10 mouse cellular contexts compared by ENCODE assay signal in genomic region chr4:150707725-150708571, GRCm38 (mm10). TPM values are rescaled to one million over a fixed set of nuclear protein-coding genes. Genes with fewer than 3 reads are reported as not detected.
DNase-seq lines count a peak whose midpoint lies in the region; ATAC-seq and TF ChIP-seq lines count a peak whose summit lies in the region.
"Had no signal": no experiment of that assay in that cellular context is flagged by ENCODE, and none has a peak within 500 bp of the region (broad histone marks: within the 10 kb centered on the region; RNA-seq: fewer than 3 reads in every experiment).

No protein-coding gene starts in this region.

- H3ac ChIP-seq in C2C12 (ENCODE audit: control insufficient read depth, insufficient read length, low read depth) = peak overlapping the region; percentile 47

- TF ChIP-seq CTCF in gastrocnemius, adult 2 months (IDR thresholded peaks at IDR 0.05) = no peak
- no peak for TF ChIP-seq CTCF in C2C12 (IDR thresholded peaks at IDR 0.05; ENCODE audit: control insufficient read depth, insufficient read depth, insufficient read length)

- H3K4me3 ChIP-seq in gastrocnemius, adult 2 months = peak overlapping the region; percentile 36; the same call in 1 of the 2 replicates
- no peak overlapping the region for H3K4me3 ChIP-seq in C2C12 (ENCODE audit: insufficient read depth, poor library complexity, severe bottlenecking)
- no peak overlapping the region for H3K4me3 ChIP-seq in liver, embryonic 11.5 days (ENCODE audit: low read depth, low read length)
- H3K4me3 ChIP-seq in midbrain, embryonic 13.5 days (replicated peaks) = no peak overlapping the region
- H3K4me3 ChIP-seq: megakaryocyte, embryonic 14.5 days had no signal

- peaks cover 19% of the 10 kb centered on the region for H3K4me1 ChIP-seq in liver, embryonic 11.5 days (replicated peaks; ENCODE audit: control insufficient read depth, insufficient read depth, low read length)
- H3K4me1 ChIP-seq in midbrain, embryonic 13.5 days (replicated peaks) = peaks cover 12% of the 10 kb centered on the region
- H3K4me1 ChIP-seq: megakaryocyte, embryonic 14.5 days had no signal

- no peaks in the 10 kb centered on the region for H3K36me3 ChIP-seq in C2C12 (ENCODE audit: control insufficient read depth, insufficient read depth)
- no peaks in the 10 kb centered on the region for H3K36me3 ChIP-seq in liver, embryonic 11.5 days (ENCODE audit: control insufficient read depth, insufficient read depth, low read length)
- H3K36me3 ChIP-seq in midbrain, embryonic 13.5 days = no peaks in the 10 kb centered on the region

- H3K9ac ChIP-seq in liver, embryonic 11.5 days (ENCODE audit: low read depth, low read length) = no peak overlapping the region
- no peak overlapping the region for H3K9ac ChIP-seq in midbrain, embryonic 13.5 days (replicated peaks)

- H3K4me2 ChIP-seq in liver, embryonic 11.5 days = no peak overlapping the region
- H3K4me2 ChIP-seq in midbrain, embryonic 13.5 days (replicated peaks) = no peak overlapping the region

- intact Hi-C loops in gastrocnemius, adult 2 months (cut with DNase I) = loop anchor here (5.0 kb wide), 1 partner anchor 64 kb away; no protein-coding TSS in a partner anchor

- no peaks in the 10 kb centered on the region for H3K79me3 ChIP-seq in C2C12 (ENCODE audit: low read depth)

- peak overlapping the region; percentile 86 for H3K27ac ChIP-seq in gastrocnemius, adult 2 months
- peak overlapping the region; percentile 3; the same call in 1 of the 2 replicates for H3K27ac ChIP-seq in liver, embryonic 11.5 days (ENCODE audit: low read depth, low read length)
- H3K27ac ChIP-seq in midbrain, embryonic 13.5 days = no peak overlapping the region

- ATAC-seq in liver, embryonic 11.5 days (replicated peaks; ENCODE audit: low FRiP score) = no peak
- ATAC-seq in midbrain, embryonic 13.5 days = no peak

- H3K9me3 ChIP-seq in liver, embryonic 11.5 days (ENCODE audit: control insufficient read depth, low read length) = no peaks in the 10 kb centered on the region
- no peaks in the 10 kb centered on the region for H3K9me3 ChIP-seq in midbrain, embryonic 13.5 days
- H3K9me3 ChIP-seq: megakaryocyte, embryonic 14.5 days had no signal

- H3K79me2 ChIP-seq in C2C12 (ENCODE audit: control insufficient read depth, insufficient read depth) = no peaks in the 10 kb centered on the region

- peak; percentile 55 for DNase-seq in gastrocnemius, adult 2 months
- DNase-seq in gastrocnemius, adult 8-10 months (ENCODE audit: low spot score in 2 of 2) = no peak
- peak; percentile 64 to 76 for DNase-seq in cerebellum, postnatal 25 days
- DNase-seq in liver, embryonic 11.5 days (ENCODE audit: low spot score) = no peak
- no peak for DNase-seq in spleen, postnatal 36 days (ENCODE audit: low spot score in 2 of 2)
- DNase-seq in right cerebral cortex, postnatal 4 days = no peak

- 72% methylated on average over 20 of the region's 20 CpGs for WGBS in liver, embryonic 11.5 days
- 83% methylated on average over 20 of the region's 20 CpGs for WGBS in midbrain, embryonic 13.5 days

- H3K27me3 ChIP-seq in C2C12 (ENCODE audit: control insufficient read depth, insufficient read depth, insufficient read length) = no peaks in the 10 kb centered on the region
- H3K27me3 ChIP-seq in liver, embryonic 11.5 days (replicated peaks; ENCODE audit: control insufficient read depth, insufficient read depth, low read length) = no peaks in the 10 kb centered on the region; the same call in 1 of the 2 replicates
- peaks cover 10% of the 10 kb centered on the region; the same call in 1 of the 2 replicates for H3K27me3 ChIP-seq in midbrain, embryonic 13.5 days

TF ChIP-seq in C2C12, 6 proteins besides CTCF, POLR2A, EP300 and RAD21:
- TF ChIP-seq MYOD1 (IDR thresholded peaks at IDR 0.05; ENCODE audit: control insufficient read depth, insufficient read length, low read depth) = peak; percentile 58
- TF ChIP-seq FOSL1 (IDR thresholded peaks at IDR 0.05; ENCODE audit: insufficient read depth, low read length, poor library complexity, severe bottlenecking) = no peak

RNA-seq across cellular contexts. Expression of gene Slc45a1, which starts 56.0 kb away (rescaled TPM):
- not detected for total RNA-seq in gastrocnemius, adult 2 months (2021)
- total RNA-seq in gastrocnemius, adult 8-10 months (2022) = not detected
- 0.01 TPM for polyA plus RNA-seq in C2C12 (2012; fragmentation: generic; extraction: Trizol)
- 0.04 and 0.05 TPM in 2 replicates for polyA plus RNA-seq in liver, embryonic 11.5 days (2014; fragmentation: Nextera tagmentation; extraction: Ambion mirVana)
- 18.1 and 20.7 TPM in 2 replicates for polyA plus RNA-seq in midbrain, embryonic 13.5 days (2015; fragmentation: Nextera tagmentation; extraction: Ambion mirVana)
- total RNA-seq: CH12.LX had no signal

Comparison
In these comparisons a context has a peak if more than half of its experiments do, and no peak if none do; other contexts are left out.
1. DNase-seq: peak in gastrocnemius, adult 2 months (single experiment) and cerebellum, postnatal 25 days (2 of 2); none in gastrocnemius, adult 8-10 months (0 of 2), liver, embryonic 11.5 days (single experiment), spleen, postnatal 36 days (0 of 2) and right cerebral cortex, postnatal 4 days (single experiment).
2. RNA of gene Slc45a1, which starts 56.0 kb away (polyA plus RNA-seq): 18.1 to 20.7 TPM in midbrain, embryonic 13.5 days; 0.04 to 0.05 TPM in liver, embryonic 11.5 days and 0.01 TPM in C2C12 (single experiment); every median in the first group is over 10 times any median in the second.